Mouse (Mus musculus): ENCODE measurements at regions not wholly inside any gene's neighbourhood (a gene's known extent, or its start where the extent isn't known, plus 50 kb on each side); places are given as distances from the start of the nearest gene placed in this dataset.

DNA sequence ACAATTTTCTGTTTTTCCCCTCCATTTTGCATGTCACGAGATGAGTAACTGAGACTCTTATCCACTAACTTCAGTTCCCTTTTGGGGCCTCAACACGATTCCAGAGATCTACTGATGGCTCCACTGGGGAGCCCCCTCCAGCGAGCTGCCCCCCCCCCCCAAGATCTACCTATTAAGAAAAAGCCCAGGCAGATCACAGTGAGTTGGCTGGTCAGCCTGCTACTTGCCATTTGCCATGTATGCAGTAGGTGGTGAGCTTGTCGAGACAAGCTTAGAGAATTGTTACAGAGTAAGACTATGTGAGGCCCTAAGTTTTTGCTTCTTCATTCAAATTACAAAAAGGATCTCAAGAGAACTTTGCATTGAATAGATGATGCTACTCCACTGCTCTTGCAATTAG lies 426.3 kb upstream of the Ubash3b start:
- ATAC-seq = no peak
- Histone ChIP-seq H3K36me3 (ENCODE audit: control insufficient read depth, insufficient read depth) (no peaks in the 10 kb centered on the region), H3K4me2 (replicated peaks; ENCODE audit: low read depth) (no peak overlapping the region), H3K4me3 (ENCODE audit: low read depth, low read length) (no peak overlapping the region), H3K9ac (ENCODE audit: low read depth, low read length) (no peak overlapping the region), H3K9me3 (ENCODE audit: control insufficient read depth) (no peaks in the 10 kb centered on the region), H3K4me1 (replicated peaks; ENCODE audit: control insufficient read depth, insufficient read depth, low read length) (no peaks in the 10 kb centered on the region), H3K27ac (ENCODE audit: low read depth, low read length) (no peak overlapping the region), H3K27me3 (replicated peaks; ENCODE audit: control insufficient read depth, insufficient read depth, low read length) (0 out of 2 replicates have a peak, but pooled peaks cover 4% of the 10 kb centered on the region)
- TF ChIP-seq CTCF (IDR thresholded peaks at IDR 0.05; ENCODE audit: low read depth) = no peak
- 61% methylated on average over 4 of the region's 4 CpGs for WGBS

DNA sequence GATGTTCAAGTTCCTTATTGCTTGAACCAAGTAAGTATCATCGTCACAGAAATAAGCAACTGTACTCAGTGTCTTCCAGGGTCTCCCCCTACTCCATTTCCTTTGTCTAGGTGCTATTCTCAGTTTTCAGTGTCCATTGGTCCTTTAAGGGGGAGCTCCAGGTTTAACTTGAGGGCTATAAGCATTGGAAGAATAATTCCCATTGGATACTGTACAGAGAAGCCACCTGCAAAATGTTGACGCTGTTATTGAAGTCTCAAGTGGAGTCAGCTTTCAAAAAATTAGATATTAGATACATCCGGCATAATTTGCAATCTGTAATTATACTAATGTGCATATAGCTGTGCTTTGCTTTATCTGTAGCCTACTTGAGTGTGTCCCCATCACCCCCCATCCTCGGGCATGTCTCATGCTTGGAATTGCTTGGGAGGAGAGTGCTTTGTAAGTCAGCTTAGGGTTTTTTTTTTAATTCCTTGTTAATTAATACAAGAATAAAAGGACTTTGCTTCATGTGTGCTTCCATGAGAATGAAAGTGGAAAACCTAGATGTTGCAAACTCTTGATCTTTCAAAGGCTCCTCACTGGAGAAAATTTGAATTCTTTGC lies 425.6 kb upstream of the Ubash3b start:
- no peaks in the 10 kb centered on the region for H3K4me1 ChIP-seq (replicated peaks; ENCODE audit: control insufficient read depth, insufficient read depth, low read length)
- H3K4me3 ChIP-seq (ENCODE audit: low read depth, low read length) = no peak overlapping the region
- H3K36me3 ChIP-seq (ENCODE audit: control insufficient read depth, insufficient read depth) = no peaks in the 10 kb centered on the region
- no peak for TF ChIP-seq CTCF (IDR thresholded peaks at IDR 0.05; ENCODE audit: low read depth)
- 78% methylated on average over 4 of the region's 4 CpGs for WGBS
- ATAC-seq = no peak
- no peaks in the 10 kb centered on the region for H3K9me3 ChIP-seq (ENCODE audit: control insufficient read depth)
- H3K4me2 ChIP-seq (replicated peaks; ENCODE audit: low read depth) = no peak overlapping the region
- H3K27me3 ChIP-seq (replicated peaks; ENCODE audit: control insufficient read depth, insufficient read depth, low read length) = 0 out of 2 replicates have a peak, but pooled peaks cover 4% of the 10 kb centered on the region
- no peak overlapping the region for H3K9ac ChIP-seq (ENCODE audit: low read depth, low read length)
- H3K27ac ChIP-seq (ENCODE audit: low read depth, low read length) = no peak overlapping the region

DNA sequence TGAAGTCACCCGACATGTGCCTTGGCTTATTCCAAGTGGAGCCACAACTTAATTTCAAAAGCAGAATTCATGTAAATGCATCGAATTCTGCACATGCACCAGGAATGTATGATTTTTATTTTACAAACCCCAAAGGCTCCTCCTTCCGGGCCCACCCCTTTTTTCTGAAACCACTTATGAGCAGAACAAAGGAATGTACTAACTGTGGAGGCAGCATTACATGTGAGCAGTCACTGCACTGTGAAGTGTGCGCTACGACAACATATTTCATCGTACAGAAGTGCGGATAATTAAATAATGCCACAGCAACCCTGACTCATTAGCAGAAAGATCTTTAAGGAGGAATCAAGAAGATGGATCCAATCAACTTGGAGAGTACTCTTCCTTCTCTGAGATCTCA lies 424.8 kb upstream of the Ubash3b start:
- H3K9me3 ChIP-seq (ENCODE audit: control insufficient read depth) = no peaks in the 10 kb centered on the region
- H3K4me3 ChIP-seq (ENCODE audit: low read depth, low read length) = no peak overlapping the region
- TF ChIP-seq CTCF (IDR thresholded peaks at IDR 0.05; ENCODE audit: low read depth) = no peak
- whole genome bisulfite sequencing = 81% methylated on average over 7 of the region's 7 CpGs
- H3K9ac ChIP-seq (ENCODE audit: low read depth, low read length) = no peak overlapping the region
- no peak overlapping the region for H3K4me2 ChIP-seq (replicated peaks; ENCODE audit: low read depth)
- H3K4me1 ChIP-seq (replicated peaks; ENCODE audit: control insufficient read depth, insufficient read depth, low read length) = no peaks in the 10 kb centered on the region
- H3K27ac ChIP-seq (ENCODE audit: low read depth, low read length) = no peak overlapping the region
- no peaks in the 10 kb centered on the region for H3K36me3 ChIP-seq (ENCODE audit: control insufficient read depth, insufficient read depth)
- H3K27me3 ChIP-seq (replicated peaks; ENCODE audit: control insufficient read depth, insufficient read depth, low read length) = 0 out of 2 replicates have a peak, but pooled peaks cover 4% of the 10 kb centered on the region
- no peak for ATAC-seq

DNA sequence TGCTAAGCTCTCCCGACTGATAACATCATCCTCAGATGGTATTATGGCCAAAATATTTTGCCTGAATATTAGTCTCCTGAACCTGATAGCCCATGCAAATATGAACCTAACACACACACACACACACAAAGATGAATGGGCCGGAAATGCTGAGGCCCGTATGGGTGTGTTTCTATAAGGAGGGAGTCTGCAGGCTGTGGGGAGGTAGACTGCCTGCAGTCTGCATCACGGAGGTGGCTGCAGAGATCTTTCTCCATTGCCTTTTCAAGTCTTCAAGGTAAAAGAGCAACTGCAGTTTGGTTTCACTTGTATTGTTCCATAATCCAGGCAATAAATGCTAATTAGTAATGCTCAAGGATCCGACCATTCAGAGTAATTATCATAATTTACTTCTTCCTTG lies 424.3 kb upstream of the Ubash3b start:
- Histone ChIP-seq H3K4me2 (replicated peaks; ENCODE audit: low read depth) (no peak overlapping the region), H3K27ac (ENCODE audit: low read depth, low read length) (no peak overlapping the region), H3K27me3 (replicated peaks; ENCODE audit: control insufficient read depth, insufficient read depth, low read length) (0 out of 2 replicates have a peak, but pooled peaks cover 4% of the 10 kb centered on the region), H3K36me3 (ENCODE audit: control insufficient read depth, insufficient read depth) (no peaks in the 10 kb centered on the region), H3K4me1 (replicated peaks; ENCODE audit: control insufficient read depth, insufficient read depth, low read length) (no peaks in the 10 kb centered on the region), H3K4me3 (ENCODE audit: low read depth, low read length) (no peak overlapping the region), H3K9me3 (ENCODE audit: control insufficient read depth) (no peaks in the 10 kb centered on the region), H3K9ac (ENCODE audit: low read depth, low read length) (no peak overlapping the region)
- no peak for ATAC-seq
- TF ChIP-seq CTCF (IDR thresholded peaks at IDR 0.05; ENCODE audit: low read depth) = no peak
- WGBS = 53% methylated on average over 5 of the region's 5 CpGs

DNA sequence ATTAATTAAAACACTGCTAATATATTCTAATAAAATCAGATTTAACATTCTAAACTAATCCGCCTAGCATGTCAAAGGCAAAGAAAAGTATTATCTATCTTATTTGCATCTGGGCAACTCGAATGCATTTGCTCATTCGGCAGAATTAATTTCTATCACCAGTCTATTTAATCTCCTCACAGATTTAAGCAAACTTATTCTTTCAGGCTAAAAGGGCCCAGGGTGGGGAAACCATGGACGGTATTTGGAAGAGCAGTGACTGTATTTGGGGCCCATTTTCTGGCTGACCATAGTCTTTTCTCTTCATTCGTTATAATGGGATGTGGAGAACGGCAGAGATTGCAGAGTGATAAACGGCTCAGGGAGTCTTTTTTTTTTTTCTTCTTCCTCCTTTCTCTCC lies 423.5 kb upstream of the Ubash3b start:
- H3K27ac ChIP-seq (ENCODE audit: low read depth, low read length) = no peak overlapping the region
- H3K27me3 ChIP-seq (replicated peaks; ENCODE audit: control insufficient read depth, insufficient read depth, low read length) = 0 out of 2 replicates have a peak, but pooled peaks cover 4% of the 10 kb centered on the region
- no peaks in the 10 kb centered on the region for H3K9me3 ChIP-seq (ENCODE audit: control insufficient read depth)
- no peak for ATAC-seq
- H3K9ac ChIP-seq (ENCODE audit: low read depth, low read length) = no peak overlapping the region
- H3K4me2 ChIP-seq (replicated peaks; ENCODE audit: low read depth) = no peak overlapping the region
- no peak overlapping the region for H3K4me3 ChIP-seq (ENCODE audit: low read depth, low read length)
- no peaks in the 10 kb centered on the region for H3K4me1 ChIP-seq (replicated peaks; ENCODE audit: control insufficient read depth, insufficient read depth, low read length)
- WGBS = 48% methylated on average over 7 of the region's 7 CpGs
- no peak for TF ChIP-seq CTCF (IDR thresholded peaks at IDR 0.05; ENCODE audit: low read depth)
- H3K36me3 ChIP-seq (ENCODE audit: control insufficient read depth, insufficient read depth) = no peaks in the 10 kb centered on the region

DNA sequence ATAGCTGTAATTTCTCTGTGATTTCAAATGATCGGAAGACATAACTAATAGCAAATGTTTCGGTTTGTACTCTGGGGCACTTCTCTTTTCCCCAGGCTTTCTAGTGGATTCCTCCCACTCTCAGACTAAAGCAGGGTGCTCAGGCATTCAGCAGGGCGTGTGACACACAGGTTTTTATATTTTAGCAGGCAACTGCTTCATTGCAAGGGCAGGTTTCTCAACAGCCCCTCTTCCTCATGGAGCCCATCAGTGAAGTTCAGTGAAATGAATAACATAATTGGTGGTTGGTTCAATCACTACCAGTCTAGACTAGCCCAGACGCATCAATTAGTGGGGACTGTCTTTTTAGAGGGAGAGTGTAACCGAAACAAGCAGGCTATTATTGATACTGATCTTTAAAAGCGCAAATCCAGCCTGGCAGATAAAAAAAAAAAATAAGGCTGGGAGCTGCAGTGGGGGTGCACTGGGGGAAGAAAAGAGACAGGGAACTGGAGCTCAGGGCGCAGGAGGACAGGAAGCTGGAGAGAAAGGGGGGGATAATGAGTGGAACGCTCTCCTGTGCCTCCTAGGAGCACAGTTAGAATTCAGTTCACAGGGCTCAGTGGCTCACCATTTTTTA lies 422.3 kb upstream of the Ubash3b start:
- peak overlapping the region; percentile 59 for H3K4me2 ChIP-seq (replicated peaks; ENCODE audit: low read depth)
- no peak for ATAC-seq
- no peak for TF ChIP-seq CTCF (IDR thresholded peaks at IDR 0.05; ENCODE audit: low read depth)
- H3K9ac ChIP-seq (ENCODE audit: low read depth, low read length) = 0 out of 2 replicates have a peak overlapping the region, but pooled peaks have one; percentile 31
- H3K4me3 ChIP-seq (ENCODE audit: low read depth, low read length) = peak overlapping the region; percentile 43
- no peaks in the 10 kb centered on the region for H3K4me1 ChIP-seq (replicated peaks; ENCODE audit: control insufficient read depth, insufficient read depth, low read length)
- no peaks in the 10 kb centered on the region for H3K9me3 ChIP-seq (ENCODE audit: control insufficient read depth)
- H3K27me3 ChIP-seq (replicated peaks; ENCODE audit: control insufficient read depth, insufficient read depth, low read length) = peaks cover 4% of the 10 kb centered on the region; the same call in 1 of the 2 replicates
- no peak overlapping the region for H3K27ac ChIP-seq (ENCODE audit: low read depth, low read length)
- H3K36me3 ChIP-seq (ENCODE audit: control insufficient read depth, insufficient read depth) = no peaks in the 10 kb centered on the region
- 31% methylated on average over 8 of the region's 8 CpGs for WGBS
